Comparison of ENCODE assay signal across 9 mouse cellular contexts in genomic region chr1:143788584-143789227, GRCm38 (mm10). TPM values are rescaled to one million over a fixed set of nuclear protein-coding genes. Genes with fewer than 3 reads are reported as not detected.
DNase-seq lines count a peak whose midpoint lies in the region; ATAC-seq and TF ChIP-seq lines count a peak whose summit lies in the region.
"Had no signal": no experiment of that assay in that cellular context is flagged by ENCODE, and none has a peak within 500 bp of the region (broad histone marks: within the 10 kb centered on the region; RNA-seq: fewer than 3 reads in every experiment).

No protein-coding gene starts in this region.

- no peaks in the 10 kb centered on the region for H3K27me3 ChIP-seq in testis, adult 2 months (ENCODE audit: control insufficient read depth, insufficient read depth, low read length)
- no peaks in the 10 kb centered on the region for H3K27me3 ChIP-seq in liver, embryonic 14.5 days (ENCODE audit: control insufficient read depth, insufficient read depth, low read length)
- H3K27me3 ChIP-seq: stomach, embryonic 15.5 days had no signal

- no peak overlapping the region for H3K4me3 ChIP-seq in testis, adult 2 months (ENCODE audit: control insufficient read depth, low read depth, low read length)
- H3K4me3 ChIP-seq in liver, embryonic 14.5 days (ENCODE audit: insufficient read depth in 1 of 2, low read depth in 2 of 2, low read length in 2 of 2), result no peak overlapping the region
- H3K4me3 ChIP-seq: stomach, embryonic 15.5 days had no signal

- no peaks in the 10 kb centered on the region for H3K4me1 ChIP-seq in testis, adult 2 months (ENCODE audit: control insufficient read depth, insufficient read depth, low read length)
- no peaks in the 10 kb centered on the region for H3K4me1 ChIP-seq in liver, embryonic 14.5 days (replicated peaks; ENCODE audit: control insufficient read depth in 2 of 2, insufficient read depth in 2 of 2, low read length in 1 of 2)
- H3K4me1 ChIP-seq: stomach, embryonic 15.5 days had no signal

- DNase-seq in cerebellum, postnatal 25 days, result peak; percentile 13 to 41
- DNase-seq in cerebellum, adult 8-10 months, result no peak
- no peak for DNase-seq in testis, postnatal 14 days (ENCODE audit: low spot score)
- peak; percentile 17 to 53 (median 26) for DNase-seq in liver, embryonic 14.5 days (ENCODE audit: low read depth in 3 of 3, low spot score in 3 of 3)
- peak; percentile 31 to 58 for DNase-seq in spleen, postnatal 14 days (ENCODE audit: low spot score in 2 of 2)
- DNase-seq in frontal cortex, postnatal 14 days (ENCODE audit: low spot score in 2 of 2), result no peak

- peak; percentile 74; the same call in 1 of the 2 replicates for TF ChIP-seq CTCF in testis, adult 2 months (IDR thresholded peaks at IDR 0.05; ENCODE audit: control insufficient read depth, insufficient read depth, insufficient replicate concordance, low read depth, low read length)
- TF ChIP-seq CTCF in liver, embryonic 14.5 days (IDR thresholded peaks at IDR 0.05; ENCODE audit: low read depth), result peak; percentile 89

- H3K27ac ChIP-seq in testis, adult 2 months (ENCODE audit: control insufficient read depth, insufficient read depth, low read depth, low read length), result no peak overlapping the region
- H3K27ac ChIP-seq in liver, embryonic 14.5 days, result no peak overlapping the region
- H3K27ac ChIP-seq: stomach, embryonic 15.5 days had no signal

- peak; percentile 89 for ATAC-seq in erythroblast, adult 5-6 weeks (replicated peaks; ENCODE audit: low FRiP score, poor library complexity, severe bottlenecking)
- ATAC-seq in liver, embryonic 14.5 days (ENCODE audit: insufficient read depth), result no peak

- no peak overlapping the region for H3K4me2 ChIP-seq in liver, embryonic 14.5 days (ENCODE audit: low read depth)
- H3K4me2 ChIP-seq: stomach, embryonic 15.5 days had no signal

- WGBS in liver, embryonic 14.5 days (ENCODE audit: insufficient replicate concordance), result 67% methylated on average over 2 of the region's 2 CpGs

- TF ChIP-seq POLR2A in testis, adult 2 months (IDR thresholded peaks at IDR 0.05; ENCODE audit: control insufficient read depth, low read depth, low read length), result no peak

- no peak overlapping the region for H3K9ac ChIP-seq in liver, embryonic 14.5 days (replicated peaks)
- H3K9ac ChIP-seq: stomach, embryonic 15.5 days had no signal

- no peak for TF ChIP-seq EP300 in liver, embryonic 14.5 days (IDR thresholded peaks at IDR 0.05; ENCODE audit: low read depth)

- H3K9me3 ChIP-seq in liver, embryonic 14.5 days (ENCODE audit: control insufficient read depth, low read length), result no peaks in the 10 kb centered on the region
- H3K9me3 ChIP-seq: stomach, embryonic 15.5 days had no signal

- no peaks in the 10 kb centered on the region for H3K36me3 ChIP-seq in testis, adult 2 months (ENCODE audit: control insufficient read depth, insufficient read depth, low read length)
- peaks cover 7% of the 10 kb centered on the region; the same call in 1 of the 2 replicates for H3K36me3 ChIP-seq in liver, embryonic 14.5 days (replicated peaks; ENCODE audit: control insufficient read depth, insufficient read depth, low read depth)
- H3K36me3 ChIP-seq: stomach, embryonic 15.5 days had no signal

RNA-seq across cellular contexts. Expression of gene Uchl5, which starts 11.6 kb away (rescaled TPM):
- 15.0 and 15.5 TPM in 2 replicates for polyA plus RNA-seq in testis, adult 2 months (2012; rRNA removed)
- 26.7 and 35.5 TPM in 2 replicates for total RNA-seq in erythroblast, adult 5-6 weeks (2015; ENCODE audit: low replicate concordance)
- 33.1 and 46.7 TPM in 2 replicates for total RNA-seq in erythroblast, adult 5-6 weeks (2017; ENCODE audit: low replicate concordance)
- 9.5 and 21.4 TPM in 2 replicates for polyA plus RNA-seq in liver, embryonic 14.5 days (2012; rRNA removed)
- polyA plus RNA-seq in liver, embryonic 14.5 days (2014; fragmentation: Nextera tagmentation; extraction: Ambion mirVana), result 67.9 and 70.4 TPM in 2 replicates

RNA-seq across cellular contexts. Expression of gene Trove2, which starts 11.8 kb away (rescaled TPM):
- polyA plus RNA-seq in testis, adult 2 months (2012; rRNA removed), result 0.35 and 0.41 TPM in 2 replicates
- total RNA-seq in erythroblast, adult 5-6 weeks (2015; ENCODE audit: low replicate concordance), result 0.42 and 0.96 TPM in 2 replicates
- 1.2 and 1.5 TPM in 2 replicates for total RNA-seq in erythroblast, adult 5-6 weeks (2017; ENCODE audit: low replicate concordance)
- polyA plus RNA-seq in liver, embryonic 14.5 days (2012; rRNA removed), result 0.45 and 0.71 TPM in 2 replicates
- 1.3 and 1.6 TPM in 2 replicates for polyA plus RNA-seq in liver, embryonic 14.5 days (2014; fragmentation: Nextera tagmentation; extraction: Ambion mirVana)

Comparison
In these comparisons a context has a peak if more than half of its experiments do, and no peak if none do; other contexts are left out.
1. DNase-seq: peak in cerebellum, postnatal 25 days (2 of 2), liver, embryonic 14.5 days (3 of 3) and spleen, postnatal 14 days (2 of 2); none in cerebellum, adult 8-10 months (single experiment), testis, postnatal 14 days (single experiment) and frontal cortex, postnatal 14 days (0 of 2).